ENCODE assay signal across 23 mouse cellular contexts in genomic region chr9:79686049-79686448, GRCm38 (mm10). TPM values are rescaled to one million over a fixed set of nuclear protein-coding genes. Genes with fewer than 3 reads are reported as not detected.
DNase-seq lines count a peak whose midpoint lies in the region; TF ChIP-seq lines count a peak whose summit lies in the region.
"Had no signal": no experiment of that assay in that cellular context is flagged by ENCODE, and none has a peak within 500 bp of the region (broad histone marks: within the 10 kb centered on the region; RNA-seq: fewer than 3 reads in every experiment).

No protein-coding gene starts in this region.

- no peak for DNase-seq in gastrocnemius, adult 2 months
- DNase-seq in gastrocnemius, postnatal 10 days: no peak
- DNase-seq in CD4-positive, CD25-positive, alpha-beta regulatory T cell, adult 2 months (ENCODE audit: low read depth, low spot score): peak; percentile 44
- peak; percentile 14 for DNase-seq in Muller cell, postnatal 12 days (ENCODE audit: inconsistent ontology term)
- DNase-seq in naive thymus-derived CD4-positive, alpha-beta T cell, adult 2 months (ENCODE audit: low read depth): peak; percentile 40
- DNase-seq in lung, postnatal 36 days: no peak
- DNase-seq in adrenal gland, postnatal 25 days: no peak
- DNase-seq: adrenal gland, adult 2 months; cerebellum, adult 2 months; cerebellum, postnatal 36 days; kidney, adult 11 months; layer of hippocampus, adult 9-11 months; liver, embryonic 13.5 days; lung, embryonic 14.5 days had no signal

- H3K27ac ChIP-seq in gastrocnemius, adult 2 months: peak overlapping the region; percentile 28
- H3K27ac ChIP-seq: forebrain, embryonic 10.5 days; heart, embryonic 10.5 days; hindbrain, embryonic 15.5 days; kidney, embryonic 15.5 days; liver, embryonic 13.5 days; midbrain, embryonic 15.5 days; neural tube, embryonic 15.5 days had no signal

- H3K4me3 ChIP-seq in gastrocnemius, adult 2 months: no peak overlapping the region
- H3K4me3 ChIP-seq: forebrain, embryonic 10.5 days; heart, embryonic 10.5 days; hindbrain, embryonic 15.5 days; kidney, embryonic 15.5 days; liver, embryonic 13.5 days; megakaryocyte, embryonic 14.5 days; midbrain, embryonic 15.5 days; neural tube, embryonic 15.5 days had no signal

- TF ChIP-seq CTCF in gastrocnemius, adult 2 months (IDR thresholded peaks at IDR 0.05): no peak

- intact Hi-C loops in gastrocnemius, adult 2 months (cut with DNase I): no loop called here

RNA-seq across cellular contexts. Expression of gene Col12a1, which starts 32.6 kb away (rescaled TPM):
- total RNA-seq in gastrocnemius, adult 2 months (2021): 10 to 100 TPM in 1 of 2 experiments, 1 to 10 TPM in 1; 4.5 to 16.4 TPM
- 100 to 1,000 TPM in 1 of 2 experiments, 10 to 100 TPM in 1; 95.2 to 143 TPM for total RNA-seq in gastrocnemius, postnatal 10 days (2021)
- total RNA-seq in adrenal gland, postnatal 25 days (2021): 9.5 and 9.8 TPM in 2 replicates
- total RNA-seq: granulocyte monocyte progenitor cell, adult 5-6 weeks; hematopoietic stem cell, adult 5-6 weeks had no signal

Comparison
In these comparisons a context has a peak if more than half of its experiments do, and no peak if none do; other contexts are left out.
1. DNase-seq: peak in CD4-positive, CD25-positive, alpha-beta regulatory T cell, adult 2 months (single experiment), Muller cell, postnatal 12 days (single experiment) and naive thymus-derived CD4-positive, alpha-beta T cell, adult 2 months (single experiment); none in gastrocnemius, adult 2 months (single experiment), gastrocnemius, postnatal 10 days (single experiment), lung, postnatal 36 days (single experiment) and adrenal gland, postnatal 25 days (single experiment).